Mouse (Mus musculus): ENCODE measurements around the gene Ccr7. TPM values are rescaled to one million over a fixed set of nuclear protein-coding genes. Genes with fewer than 3 reads are reported as not detected.

Gene Ccr7
- polyA plus RNA-seq, 1 experiment: 2.0 TPM

DNA sequence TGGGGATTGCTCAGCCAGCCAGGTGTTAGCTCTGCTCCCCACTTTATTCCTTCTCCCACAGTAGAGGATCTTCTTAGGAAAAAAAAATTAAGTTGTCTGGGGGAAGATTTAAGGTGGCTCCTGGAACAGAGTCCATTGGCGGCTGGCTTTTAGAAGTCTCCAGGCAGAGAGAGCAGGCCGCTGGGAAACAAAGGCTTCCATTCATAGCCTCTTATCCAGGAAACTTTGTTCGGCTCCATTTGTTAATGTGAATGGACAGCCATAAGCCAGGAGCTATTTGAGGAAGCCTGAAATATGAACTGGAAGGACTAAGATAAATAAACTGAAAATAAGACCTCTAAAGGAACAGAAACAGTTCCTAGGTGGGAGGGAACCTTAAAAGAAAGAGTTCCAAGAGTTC is 41.8 kb downstream of the Ccr7 start:
- no peak overlapping the region for H3K27ac ChIP-seq (ENCODE audit: control insufficient read depth, insufficient read depth, low read depth, low read length)
- peaks cover 15% of the 10 kb centered on the region for H3K4me1 ChIP-seq (ENCODE audit: control insufficient read depth, insufficient read depth, low read length)
- no peaks in the 10 kb centered on the region for H3K36me3 ChIP-seq (ENCODE audit: control insufficient read depth, insufficient read depth, low read length)
- H3K4me3 ChIP-seq (ENCODE audit: control insufficient read depth, low read depth, low read length): no peak overlapping the region
- no peaks in the 10 kb centered on the region for H3K27me3 ChIP-seq (ENCODE audit: control insufficient read depth, insufficient read depth, low read length)
- TF ChIP-seq CTCF (IDR thresholded peaks at IDR 0.05; ENCODE audit: control insufficient read depth, insufficient read depth, insufficient replicate concordance, low read depth, low read length) (no peak), POLR2A (IDR thresholded peaks at IDR 0.05; ENCODE audit: control insufficient read depth, low read depth, low read length) (no peak)

DNA sequence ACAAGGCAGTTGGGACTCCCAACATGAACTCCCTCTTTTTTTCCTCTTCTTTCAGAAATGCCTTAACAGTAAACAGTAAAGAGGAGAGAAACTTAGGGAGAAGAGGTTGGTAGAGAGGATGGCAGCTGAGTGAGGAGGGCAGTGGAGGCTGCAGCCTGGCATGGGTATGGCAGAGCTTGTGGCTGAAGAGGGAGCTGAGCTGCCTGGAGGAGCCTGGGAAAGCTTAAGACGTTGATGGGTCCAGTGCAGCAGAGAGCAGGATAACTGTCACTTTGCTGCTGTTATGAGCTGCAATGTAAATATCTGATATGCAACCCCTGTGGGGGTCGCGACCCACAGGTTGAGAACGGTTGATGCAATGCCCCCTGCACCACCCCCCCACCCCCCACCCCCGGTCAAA is 42.2 kb downstream of the Ccr7 start:
- H3K4me3 ChIP-seq (ENCODE audit: control insufficient read depth, low read depth, low read length): no peak overlapping the region
- peaks cover 15% of the 10 kb centered on the region for H3K4me1 ChIP-seq (ENCODE audit: control insufficient read depth, insufficient read depth, low read length)
- no peak overlapping the region for H3K27ac ChIP-seq (ENCODE audit: control insufficient read depth, insufficient read depth, low read depth, low read length)
- no peak for TF ChIP-seq CTCF (IDR thresholded peaks at IDR 0.05; ENCODE audit: control insufficient read depth, insufficient read depth, insufficient replicate concordance, low read depth, low read length)
- no peak for TF ChIP-seq POLR2A (IDR thresholded peaks at IDR 0.05; ENCODE audit: control insufficient read depth, low read depth, low read length)
- no peaks in the 10 kb centered on the region for H3K36me3 ChIP-seq (ENCODE audit: control insufficient read depth, insufficient read depth, low read length)
- H3K27me3 ChIP-seq (ENCODE audit: control insufficient read depth, insufficient read depth, low read length): no peaks in the 10 kb centered on the region

DNA sequence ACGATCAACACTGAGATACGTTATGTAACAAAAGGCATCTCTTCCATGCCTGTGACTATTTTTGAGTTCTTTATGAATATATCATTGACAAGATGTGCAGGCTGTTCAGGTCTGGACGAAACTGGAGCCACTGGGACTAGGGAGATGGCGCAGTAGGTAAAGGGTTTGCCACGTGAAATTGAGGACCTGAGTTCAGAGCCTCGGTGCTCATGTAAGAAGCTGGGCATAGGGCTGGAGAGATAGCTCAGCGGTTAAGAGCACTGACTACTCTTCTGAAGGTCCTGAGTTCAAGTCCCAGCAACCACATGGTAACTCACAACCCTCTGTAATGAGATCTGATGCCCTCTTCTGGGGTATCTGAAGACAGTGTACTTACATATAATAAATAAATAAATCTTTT is 43.2 kb downstream of the Ccr7 start:
- no peak overlapping the region for H3K4me3 ChIP-seq (ENCODE audit: control insufficient read depth, low read depth, low read length)
- TF ChIP-seq CTCF (IDR thresholded peaks at IDR 0.05; ENCODE audit: control insufficient read depth, insufficient read depth, insufficient replicate concordance, low read depth, low read length): no peak
- no peak for TF ChIP-seq POLR2A (IDR thresholded peaks at IDR 0.05; ENCODE audit: control insufficient read depth, low read depth, low read length)
- no peak overlapping the region for H3K27ac ChIP-seq (ENCODE audit: control insufficient read depth, insufficient read depth, low read depth, low read length)
- H3K4me1 ChIP-seq (ENCODE audit: control insufficient read depth, insufficient read depth, low read length): peaks cover 15% of the 10 kb centered on the region
- H3K36me3 ChIP-seq (ENCODE audit: control insufficient read depth, insufficient read depth, low read length): no peaks in the 10 kb centered on the region
- H3K27me3 ChIP-seq (ENCODE audit: control insufficient read depth, insufficient read depth, low read length): no peaks in the 10 kb centered on the region

DNA sequence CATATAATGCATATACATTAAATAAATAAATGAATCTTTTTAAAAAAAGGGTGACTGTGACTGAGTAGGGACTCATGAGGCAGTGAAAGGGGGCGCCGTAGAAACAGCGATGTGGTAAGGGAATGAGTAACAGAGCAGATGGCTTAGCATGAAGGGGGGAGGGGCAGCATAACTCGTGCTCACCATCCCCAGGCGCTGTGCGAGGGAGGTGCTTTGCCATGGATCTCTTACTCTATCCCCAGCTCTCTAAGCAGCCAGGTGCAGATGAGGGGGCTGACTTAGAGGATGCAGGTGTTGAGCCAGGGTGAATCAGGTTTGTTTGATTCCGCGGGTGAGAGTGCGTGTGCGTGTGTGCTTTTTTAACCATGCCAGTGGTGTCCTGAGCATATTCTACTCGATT is 43.7 kb downstream of the Ccr7 start:
- H3K27ac ChIP-seq (ENCODE audit: control insufficient read depth, insufficient read depth, low read depth, low read length): no peak overlapping the region
- peaks cover 15% of the 10 kb centered on the region for H3K4me1 ChIP-seq (ENCODE audit: control insufficient read depth, insufficient read depth, low read length)
- no peaks in the 10 kb centered on the region for H3K27me3 ChIP-seq (ENCODE audit: control insufficient read depth, insufficient read depth, low read length)
- TF ChIP-seq POLR2A (IDR thresholded peaks at IDR 0.05; ENCODE audit: control insufficient read depth, low read depth, low read length) (no peak), CTCF (IDR thresholded peaks at IDR 0.05; ENCODE audit: control insufficient read depth, insufficient read depth, insufficient replicate concordance, low read depth, low read length) (no peak)
- H3K4me3 ChIP-seq (ENCODE audit: control insufficient read depth, low read depth, low read length): no peak overlapping the region
- no peaks in the 10 kb centered on the region for H3K36me3 ChIP-seq (ENCODE audit: control insufficient read depth, insufficient read depth, low read length)

DNA sequence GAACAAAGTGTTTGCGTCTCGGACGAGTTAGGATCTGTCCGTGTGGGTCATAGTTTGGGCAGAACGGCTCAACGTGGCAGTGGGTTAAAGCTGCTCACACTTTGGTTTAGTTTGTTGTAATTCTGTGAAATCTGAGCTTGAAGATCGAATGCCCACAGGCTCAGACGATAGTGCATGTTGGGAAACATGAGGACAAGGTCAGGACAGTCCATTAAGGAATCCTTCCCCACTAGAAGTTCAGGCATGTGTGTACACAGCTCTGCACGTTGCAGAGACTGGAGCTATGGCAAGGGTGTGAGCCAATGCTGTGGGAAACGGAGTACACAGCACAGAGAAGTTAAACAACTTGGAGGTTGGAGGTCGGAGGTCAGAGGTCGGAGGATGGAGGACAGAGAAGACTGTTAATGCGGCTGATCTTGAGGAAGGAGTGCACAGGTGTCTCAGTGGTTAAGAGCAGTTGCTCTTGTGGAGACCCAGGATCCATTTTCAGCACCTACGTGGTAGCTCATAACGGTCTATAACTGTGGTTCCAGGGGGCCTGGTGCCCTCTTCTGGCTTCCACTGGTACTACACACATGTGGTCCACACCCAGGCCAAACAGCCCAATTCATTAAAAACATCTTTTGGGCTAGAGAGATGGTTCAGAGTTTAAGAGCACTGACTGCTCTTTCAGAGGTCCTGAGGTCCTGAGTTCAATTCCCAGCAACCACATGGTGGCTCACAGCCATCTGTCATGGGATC is 44.3 kb downstream of the Ccr7 start:
- no peaks in the 10 kb centered on the region for H3K36me3 ChIP-seq (ENCODE audit: control insufficient read depth, insufficient read depth, low read length)
- H3K4me3 ChIP-seq (ENCODE audit: control insufficient read depth, low read depth, low read length): 0 out of 2 replicates have a peak overlapping the region, but pooled peaks have one; percentile 9
- peaks cover 15% of the 10 kb centered on the region for H3K4me1 ChIP-seq (ENCODE audit: control insufficient read depth, insufficient read depth, low read length)
- peak overlapping the region; percentile 81 for H3K27ac ChIP-seq (ENCODE audit: control insufficient read depth, insufficient read depth, low read depth, low read length)
- H3K27me3 ChIP-seq (ENCODE audit: control insufficient read depth, insufficient read depth, low read length): no peaks in the 10 kb centered on the region
- TF ChIP-seq POLR2A (IDR thresholded peaks at IDR 0.05; ENCODE audit: control insufficient read depth, low read depth, low read length) (no peak), CTCF (IDR thresholded peaks at IDR 0.05; ENCODE audit: control insufficient read depth, insufficient read depth, insufficient replicate concordance, low read depth, low read length) (peak; percentile 61; the same call in 1 of the 2 replicates)

- Histone ChIP-seq H3K27ac (ENCODE audit: control insufficient read depth, insufficient read depth, low read depth, low read length) (no peak overlapping the region), H3K4me1 (ENCODE audit: control insufficient read depth, insufficient read depth, low read length) (peaks cover 15% of the 10 kb centered on the region), H3K4me3 (ENCODE audit: control insufficient read depth, low read depth, low read length) (no peak overlapping the region), H3K36me3 (ENCODE audit: control insufficient read depth, insufficient read depth, low read length) (no peaks in the 10 kb centered on the region), H3K27me3 (ENCODE audit: control insufficient read depth, insufficient read depth, low read length) (no peaks in the 10 kb centered on the region)
- TF ChIP-seq CTCF (IDR thresholded peaks at IDR 0.05; ENCODE audit: control insufficient read depth, insufficient read depth, insufficient replicate concordance, low read depth, low read length) (no peak), POLR2A (IDR thresholded peaks at IDR 0.05; ENCODE audit: control insufficient read depth, low read depth, low read length) (no peak)
Observed at GRCm38 (mm10) chr11:99108296-99108695, 46.6 kb downstream of the Ccr7 start.

DNA sequence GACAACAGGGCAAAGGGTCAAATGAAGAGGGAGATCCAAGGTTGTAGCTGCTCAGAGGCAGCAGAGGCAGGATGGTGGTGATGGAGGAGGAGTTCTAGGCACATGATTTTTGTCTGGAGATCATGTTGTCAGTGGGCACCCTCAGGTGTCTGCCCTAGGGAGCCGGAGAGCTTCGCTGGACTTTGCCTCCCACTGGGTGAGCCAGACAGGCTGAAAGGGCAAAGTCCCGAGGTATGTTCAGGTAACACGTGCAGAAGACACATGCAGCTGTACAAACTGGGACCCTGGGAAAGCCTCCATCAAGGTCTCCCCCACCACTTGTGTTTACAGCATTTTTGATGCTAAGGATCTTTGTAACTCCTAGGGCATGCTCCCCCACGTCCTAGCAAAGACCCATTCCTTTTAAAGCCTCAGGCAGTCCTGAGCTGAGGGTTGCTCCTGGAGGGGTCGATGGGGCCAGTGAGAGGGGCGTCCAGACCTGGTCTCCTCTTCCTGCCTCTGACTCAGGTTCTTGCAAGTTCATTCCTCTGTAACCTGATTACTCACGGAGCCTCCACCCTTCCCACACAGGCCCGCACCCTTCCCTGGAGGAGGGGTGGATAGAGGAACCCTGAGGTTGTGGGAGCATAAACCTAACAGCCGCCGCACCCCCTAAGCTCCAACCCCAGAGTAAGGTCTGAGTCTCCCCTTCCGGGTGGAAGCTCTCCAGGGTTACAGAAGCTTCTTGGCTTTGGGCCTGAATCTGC is 48.7 kb downstream of the Ccr7 start:
- H3K4me1 ChIP-seq (ENCODE audit: control insufficient read depth, insufficient read depth, low read length): peaks cover 11% of the 10 kb centered on the region
- H3K27ac ChIP-seq (ENCODE audit: control insufficient read depth, insufficient read depth, low read depth, low read length): no peak overlapping the region
- H3K27me3 ChIP-seq (ENCODE audit: control insufficient read depth, insufficient read depth, low read length): no peaks in the 10 kb centered on the region
- no peaks in the 10 kb centered on the region for H3K36me3 ChIP-seq (ENCODE audit: control insufficient read depth, insufficient read depth, low read length)
- H3K4me3 ChIP-seq (ENCODE audit: control insufficient read depth, low read depth, low read length): no peak overlapping the region
- TF ChIP-seq CTCF (IDR thresholded peaks at IDR 0.05; ENCODE audit: control insufficient read depth, insufficient read depth, insufficient replicate concordance, low read depth, low read length): no peak
